Mouse (Mus musculus): Measurements from ENCODE around the gene Thada.

The Thada gene

DNA sequence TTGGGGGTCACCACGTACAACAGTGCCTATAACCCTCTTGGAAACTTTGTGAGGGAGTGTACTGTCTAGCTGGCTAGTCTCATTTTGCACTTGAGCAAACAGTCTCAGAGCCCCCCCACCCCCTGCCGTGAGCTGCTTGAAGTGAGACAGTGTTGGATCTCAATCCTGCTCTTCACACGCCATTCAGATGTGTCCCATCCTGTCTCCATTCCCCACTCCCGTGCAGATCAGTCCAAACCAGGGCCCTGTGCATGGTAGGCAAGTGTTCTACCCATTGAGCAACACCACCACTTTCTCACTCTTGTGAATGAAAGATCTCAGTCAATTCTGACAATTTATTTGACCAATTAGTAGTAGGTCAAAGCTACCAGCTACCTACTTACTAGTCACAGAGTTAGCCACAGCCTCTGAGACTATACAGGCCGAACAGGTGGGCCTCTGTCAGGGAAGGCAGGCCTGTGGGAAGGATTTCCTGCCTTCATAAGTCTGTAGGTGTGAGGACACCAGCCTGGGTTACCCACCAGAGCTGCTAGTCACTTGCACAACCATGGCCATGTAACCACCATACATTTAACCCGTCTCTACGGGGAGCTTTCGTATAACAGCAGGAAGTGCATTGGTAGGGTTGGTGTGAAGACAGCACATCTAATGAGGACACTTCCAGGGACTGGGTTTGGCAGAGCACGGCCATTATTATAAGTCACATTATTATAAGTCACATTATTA is 299.7 kb downstream of the Thada start:
- in situ Hi-C loops (cut with MboI, MseI) = no loop called here

GRCm38 (mm10) chr17:84165735-84166134 is 300.3 kb downstream of the Thada start:
- in situ Hi-C loops (cut with MboI, MseI) = no loop called here

- in situ Hi-C loops (cut with MboI, MseI) = no loop called here
Measured at GRCm38 (mm10) chr17:84164146-84164545, 301.9 kb downstream of the Thada start.

GRCm38 (mm10) chr17:84163066-84163785 is 302.8 kb downstream of the Thada start:
- in situ Hi-C loops (cut with MboI, MseI) = no loop called here

- in situ Hi-C loops (cut with MboI, MseI) = no loop called here
Measured at GRCm38 (mm10) chr17:84162211-84162760, 303.7 kb downstream of the Thada start.

- in situ Hi-C loops (cut with MboI, MseI) = no loop called here
Measured at GRCm38 (mm10) chr17:84161231-84161854, 304.7 kb downstream of the Thada start.

DNA sequence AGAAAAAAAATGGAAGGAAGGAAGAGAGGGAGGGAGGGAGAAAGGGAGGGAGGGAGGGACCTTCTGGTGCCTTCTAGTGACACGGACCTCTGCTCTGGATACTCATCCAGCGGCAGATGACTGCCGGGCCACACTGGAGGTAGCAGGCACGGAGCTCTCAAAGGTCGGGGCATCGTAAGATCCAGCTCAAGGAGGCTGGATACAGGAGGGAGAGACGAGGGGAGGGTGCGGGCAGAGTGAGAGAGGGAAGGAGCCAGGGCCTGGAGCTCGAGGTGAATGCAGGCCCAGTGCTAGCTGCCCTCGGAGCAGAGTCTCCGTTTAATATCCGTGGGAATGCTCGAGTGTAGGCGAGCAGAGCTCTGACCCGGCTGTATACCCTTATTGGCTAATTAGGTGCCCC is 307.1 kb downstream of the Thada start:
- in situ Hi-C loops (cut with MboI, MseI) = no loop called here

GRCm38 (mm10) chr17:84158461-84158795 is 307.6 kb downstream of the Thada start:
- in situ Hi-C loops (cut with MboI, MseI) = no loop called here

- in situ Hi-C loops (cut with MboI, MseI) = no loop called here
Measured at GRCm38 (mm10) chr17:84157743-84158460, 308.1 kb downstream of the Thada start.

- in situ Hi-C loops (cut with MboI, MseI) = no loop called here
Measured at GRCm38 (mm10) chr17:84156748-84157742, 309.0 kb downstream of the Thada start.

DNA sequence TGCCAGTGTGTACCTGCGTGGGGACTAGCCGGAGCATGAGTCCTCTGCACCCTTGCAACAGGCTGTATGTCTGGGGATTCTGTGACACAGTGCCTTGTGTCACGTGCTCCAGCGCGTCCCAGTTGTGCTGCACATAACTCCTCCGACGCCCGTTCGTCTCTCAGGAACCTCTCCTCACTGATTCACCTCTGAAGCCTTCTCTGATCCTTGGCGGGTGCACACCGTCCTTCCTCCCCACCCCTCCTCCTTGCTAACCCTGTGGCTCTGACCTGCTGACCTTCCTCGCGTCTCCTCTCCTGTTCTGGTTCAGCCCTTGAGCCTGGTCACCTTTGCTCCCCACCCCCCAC is 309.8 kb downstream of the Thada start:
- in situ Hi-C loops (cut with MboI, MseI) = no loop called here

- in situ Hi-C loops (cut with MboI, MseI) = no loop called here
Measured at GRCm38 (mm10) chr17:84155516-84156226, 310.3 kb downstream of the Thada start.

DNA sequence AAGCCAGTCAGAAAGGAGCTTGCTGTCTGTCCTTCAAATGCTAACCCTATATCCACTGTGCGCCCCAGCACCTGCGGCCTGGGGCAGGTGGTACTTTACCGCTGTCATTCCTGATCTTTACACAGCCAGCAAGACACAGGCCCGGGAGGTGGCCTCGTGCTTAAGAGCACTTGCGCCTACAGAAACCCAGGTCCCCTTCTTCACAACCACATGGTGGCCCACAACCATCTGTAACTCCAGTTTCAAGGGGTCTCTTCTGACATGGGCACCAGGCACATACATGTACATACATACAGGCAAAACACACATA is 311.0 kb downstream of the Thada start:
- in situ Hi-C loops (cut with MboI, MseI) = no loop called here

- in situ Hi-C loops (cut with MboI, MseI) = no loop called here
Measured at GRCm38 (mm10) chr17:84154302-84155028, 311.5 kb downstream of the Thada start.

- in situ Hi-C loops (cut with MboI, MseI) = no loop called here
Measured at GRCm38 (mm10) chr17:84152976-84153786, 312.8 kb downstream of the Thada start.

DNA sequence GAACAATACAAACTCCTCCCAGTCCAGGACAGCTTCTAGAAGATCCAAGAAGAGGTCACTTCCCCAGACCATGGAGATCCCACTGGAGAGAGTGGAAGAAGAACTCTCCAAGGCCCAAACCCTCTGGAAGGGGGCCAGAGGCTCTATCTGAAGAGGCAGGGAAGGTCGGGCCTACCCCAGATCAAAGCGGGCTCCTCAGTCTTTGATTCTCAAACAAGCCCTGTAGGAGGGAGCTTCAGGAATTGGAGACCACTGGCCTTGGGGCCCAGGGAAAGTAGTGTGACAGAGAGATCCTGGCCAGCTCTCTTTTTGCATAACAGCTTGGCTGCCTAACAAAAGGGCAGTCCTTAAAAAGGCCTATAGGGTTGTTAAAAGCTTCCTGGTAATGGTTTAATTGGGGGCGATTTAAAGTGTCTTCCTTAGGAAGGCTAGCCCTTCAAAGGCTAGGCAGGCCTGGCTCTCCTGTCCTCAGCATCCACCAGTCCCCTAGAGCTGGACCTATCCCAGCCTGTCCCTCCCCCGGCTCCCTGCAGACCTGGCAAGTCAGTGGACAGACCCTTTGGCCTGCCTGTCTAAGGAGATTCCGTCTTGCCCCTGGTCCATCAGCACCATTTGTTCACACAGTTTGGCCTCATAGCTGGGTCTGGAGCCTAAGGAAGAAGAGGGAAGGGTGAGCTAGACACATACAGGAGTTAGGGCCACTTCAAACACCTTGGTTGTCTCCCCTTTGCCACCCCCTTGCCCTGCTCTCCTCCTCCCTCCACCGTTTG is 313.6 kb downstream of the Thada start:
- in situ Hi-C loops (cut with MboI, MseI) = no loop called here

DNA sequence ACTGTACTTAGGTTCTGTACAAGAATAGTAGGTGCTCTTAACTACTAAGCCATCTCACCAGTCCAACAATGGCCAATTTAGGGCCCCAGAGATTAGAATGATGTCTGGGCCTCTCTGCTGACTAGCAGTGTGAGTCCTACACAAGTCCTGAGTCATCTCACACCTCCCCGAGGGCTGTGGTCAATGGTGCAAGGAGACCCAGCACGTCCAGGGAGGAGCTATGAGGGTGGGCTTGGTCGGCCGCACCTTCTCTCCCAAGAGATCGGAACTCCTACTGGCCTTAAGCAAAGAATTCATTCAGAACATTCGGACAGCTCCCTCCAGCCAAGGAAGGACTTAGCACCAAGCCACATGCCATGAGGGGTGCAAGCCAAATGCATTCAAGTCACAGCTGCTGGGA is 314.7 kb downstream of the Thada start:
- in situ Hi-C loops (cut with MboI, MseI) = no loop called here

- in situ Hi-C loops (cut with MboI, MseI) = no loop called here
Measured at GRCm38 (mm10) chr17:84150291-84150690, 315.7 kb downstream of the Thada start.

Data from regulatory T cell (primary cell).